Mouse (Mus musculus): ENCODE data around the gene Gm5458. TPM values are rescaled to one million over a fixed set of nuclear protein-coding genes. Genes with fewer than 3 reads are reported as not detected.
"Not testable (repeated sequence)": the region's sequence is repeated elsewhere in the genome, so short reads cannot be mapped to it uniquely, and the experiment has no call there.

The Gm5458 gene
- not detected for total RNA-seq (2022)

DNA sequence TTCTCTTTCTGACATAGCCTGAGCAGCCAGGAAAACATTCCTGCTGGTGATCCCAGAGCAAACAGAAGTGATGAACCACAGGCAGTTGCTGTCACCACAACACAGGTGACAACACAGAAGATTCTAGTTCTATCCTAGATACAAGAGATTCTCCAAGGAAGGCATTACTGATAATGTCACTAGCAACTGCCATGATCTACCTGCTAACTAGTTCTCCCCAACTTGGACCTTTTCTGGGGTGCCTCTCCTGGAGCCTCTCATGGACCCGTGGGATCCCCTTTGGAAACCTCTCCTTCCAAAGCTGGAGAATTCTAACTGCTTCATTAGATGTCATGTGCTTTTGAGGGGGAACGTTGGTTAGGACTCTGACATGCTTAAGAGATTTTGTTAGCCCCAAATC, at the start of gene Gm5458:
Gene Gm5458 (minus strand): TSS at position 101 of the 400 bp plus-strand sequence.
- not testable (repeated sequence) for DNase-seq (ENCODE audit: low spot score in 2 of 2)

- DNase-seq (ENCODE audit: low spot score in 2 of 2) = no peak
These were observed 43.9 kb upstream of the Gm5458 start for GRCm38 (mm10) chr14:19646232-19646631.

DNA sequence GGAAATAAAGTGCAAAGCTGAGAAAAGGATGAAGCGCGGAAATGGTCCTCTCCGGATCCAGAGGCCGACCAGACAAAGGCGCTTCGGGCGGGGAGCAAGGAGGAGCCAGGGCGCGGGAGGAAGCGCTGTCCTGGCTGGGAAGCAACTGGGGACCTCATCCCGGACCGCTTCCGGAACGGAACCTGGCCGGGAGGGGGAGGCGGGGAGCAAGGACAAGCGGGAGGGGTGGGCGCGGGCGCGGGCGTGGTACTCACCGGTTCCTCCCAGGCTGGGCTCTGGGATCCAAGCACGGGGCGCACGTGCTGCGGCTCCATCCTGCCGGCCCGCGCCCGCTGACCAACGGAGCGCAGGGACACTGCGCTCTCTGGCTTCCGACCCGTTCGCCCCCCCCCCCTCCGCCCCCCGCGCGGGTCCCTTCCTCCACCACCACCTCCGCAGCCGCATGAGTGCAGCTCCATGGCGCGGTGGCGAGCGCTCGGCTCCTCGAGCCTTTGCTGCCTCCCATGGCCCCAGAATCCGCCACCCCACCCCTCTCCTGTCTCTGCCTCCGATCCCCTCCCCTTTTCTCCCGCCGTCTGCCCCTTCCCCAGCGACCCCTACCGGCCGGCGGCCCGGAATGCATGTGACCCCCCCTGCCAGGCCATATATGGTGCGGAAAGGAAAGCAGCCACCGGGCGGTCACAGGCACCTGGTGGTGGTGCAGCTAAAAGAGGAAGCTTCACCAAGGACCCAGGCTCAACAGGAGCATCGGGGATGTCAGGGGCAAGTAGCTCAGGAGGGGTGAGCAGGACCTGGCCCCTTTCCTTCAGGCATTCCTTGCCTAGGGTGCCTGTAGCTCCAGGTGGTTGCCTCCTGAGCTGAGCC, 17.3 kb downstream of the Gm5458 start, which contains the start of gene Gm2237:
Gene Gm2237 (minus strand): TSS at position 332 of the 864 bp plus-strand sequence.
- not testable (repeated sequence) for DNase-seq (ENCODE audit: low spot score in 2 of 2)

- DNase-seq (ENCODE audit: low spot score in 2 of 2) = not testable (repeated sequence)
These were observed 52.5 kb downstream of the Gm5458 start, which contains the start of gene Gm2244 for GRCm38 (mm10) chr14:19549863-19550262. Gene Gm2244, minus strand, starts transcription at chr14:19549963.

Other genes starting within 250 kb of the Gm5458 start
- not detected for gene Gm21738, start 183.7 kb downstream of the Gm5458 start, total RNA-seq (2022)
- not detected for gene Gm2244, start 52.6 kb downstream of the Gm5458 start, total RNA-seq (2022)
- gene Gm2237, start 17.4 kb downstream of the Gm5458 start, total RNA-seq (2022) = under 1 TPM in 2 of 4 experiments, not detected in 2; 0.19 to 0.76 TPM
- gene Nid2, start 148.7 kb upstream of the Gm5458 start, total RNA-seq (2022) = 1 to 10 TPM; 3.3 to 7.8 (median 3.6) TPM
- gene Rtraf, start 221.2 kb upstream of the Gm5458 start, total RNA-seq (2022) = 10 to 100 TPM; 76.8 to 89.6 (median 79.4) TPM